Mouse (Mus musculus): ENCODE measurements at regions not wholly inside any gene's neighbourhood (a gene's known extent, or its start where the extent isn't known, plus 50 kb on each side); places are given as distances from the start of the nearest gene placed in this dataset.

DNA sequence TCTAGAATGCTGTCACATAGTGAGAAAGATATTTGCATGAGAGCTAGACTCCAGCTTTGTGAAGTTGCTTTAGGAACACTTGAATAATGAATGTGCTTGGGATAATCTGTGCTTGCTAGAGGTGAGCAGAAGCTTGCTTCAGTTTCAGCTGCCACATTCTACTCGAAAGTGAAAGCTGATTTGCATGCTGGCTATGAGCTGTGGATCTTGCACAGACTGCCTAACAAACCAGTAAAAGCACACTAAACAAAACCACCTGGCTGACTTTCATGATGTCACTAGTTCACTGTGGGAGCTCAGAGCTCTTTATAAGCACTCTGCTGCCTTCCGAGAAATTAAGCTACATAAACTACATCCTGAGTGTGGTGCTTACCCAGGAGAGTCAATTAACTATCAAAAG, 171.5 kb upstream of the Ctso start:
- Histone ChIP-seq H3K9ac (ENCODE audit: low read length) (no peak overlapping the region), H3K4me1 (replicated peaks; ENCODE audit: control insufficient read depth, insufficient read depth, low read length) (no peaks in the 10 kb centered on the region), H3K27ac (ENCODE audit: low read depth, low read length) (no peak overlapping the region), H3K4me3 (ENCODE audit: low read depth, low read length) (no peak overlapping the region), H3K4me2 (ENCODE audit: low read depth, low read length, severe bottlenecking) (no peak overlapping the region), H3K36me3 (ENCODE audit: control insufficient read depth, insufficient read depth, low read length) (no peaks in the 10 kb centered on the region), H3K9me3 (ENCODE audit: control insufficient read depth, low read length) (no peaks in the 10 kb centered on the region), H3K27me3 (ENCODE audit: control insufficient read depth, insufficient read depth, low read length) (no peaks in the 10 kb centered on the region)
- 55% methylated on average over 2 of the region's 2 CpGs for WGBS
- ATAC-seq (replicated peaks; ENCODE audit: low FRiP score) = no peak
- DNase-seq (ENCODE audit: low spot score) = no peak

DNA sequence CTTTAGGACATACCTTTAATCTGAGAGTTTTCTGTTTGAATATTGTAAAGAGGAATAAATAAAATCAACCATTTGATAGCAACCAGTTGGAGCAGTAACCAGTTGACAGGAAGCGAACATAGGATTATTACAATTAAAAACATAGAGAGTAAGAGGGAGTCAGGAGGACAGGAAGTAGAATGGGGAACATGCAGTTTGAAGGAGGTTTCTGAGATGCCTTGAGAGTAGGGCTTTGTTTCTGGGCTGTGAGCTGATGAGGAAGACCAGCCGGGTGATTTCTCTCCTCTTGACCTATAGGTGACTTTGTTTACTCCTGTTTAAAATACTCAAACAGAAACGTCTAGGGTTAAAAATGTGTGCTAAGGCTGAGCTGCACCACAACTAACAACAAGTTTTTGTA, 160.6 kb upstream of the Ctso start:
- no peaks in the 10 kb centered on the region for H3K9me3 ChIP-seq (ENCODE audit: control insufficient read depth, low read length)
- WGBS = 76% methylated on average over 3 of the region's 3 CpGs
- no peaks in the 10 kb centered on the region for H3K4me1 ChIP-seq (replicated peaks; ENCODE audit: control insufficient read depth, insufficient read depth, low read length)
- no peak overlapping the region for H3K9ac ChIP-seq (ENCODE audit: low read length)
- H3K4me2 ChIP-seq (ENCODE audit: low read depth, low read length, severe bottlenecking) = no peak overlapping the region
- H3K27ac ChIP-seq (ENCODE audit: low read depth, low read length) = no peak overlapping the region
- DNase-seq (ENCODE audit: low spot score) (no peak), ATAC-seq (replicated peaks; ENCODE audit: low FRiP score) (no peak)
- no peaks in the 10 kb centered on the region for H3K27me3 ChIP-seq (ENCODE audit: control insufficient read depth, insufficient read depth, low read length)
- no peaks in the 10 kb centered on the region for H3K36me3 ChIP-seq (ENCODE audit: control insufficient read depth, insufficient read depth, low read length)
- no peak overlapping the region for H3K4me3 ChIP-seq (ENCODE audit: low read depth, low read length)

DNA sequence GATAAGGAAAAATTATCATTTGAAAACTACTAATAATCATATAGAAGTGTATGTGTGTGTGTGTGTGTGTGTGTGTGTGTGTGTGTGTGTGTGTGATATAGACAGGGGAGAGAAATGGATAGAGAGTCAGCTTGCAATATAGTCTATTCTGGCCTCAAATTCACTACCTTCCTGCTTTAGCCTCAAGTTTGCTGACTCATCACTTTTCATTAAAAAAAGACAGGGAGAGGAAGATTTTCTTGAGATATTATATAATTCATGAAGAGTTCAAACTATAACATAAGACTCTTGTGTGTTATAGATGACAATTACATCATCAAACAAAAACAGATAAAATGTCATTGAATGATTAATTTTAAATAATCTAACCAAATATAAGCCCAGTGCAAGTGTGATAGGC, 159.4 kb upstream of the Ctso start:
- no peak for DNase-seq (ENCODE audit: low spot score)
- Histone ChIP-seq H3K4me3 (ENCODE audit: low read depth, low read length) (no peak overlapping the region), H3K4me2 (ENCODE audit: low read depth, low read length, severe bottlenecking) (no peak overlapping the region), H3K27ac (ENCODE audit: low read depth, low read length) (no peak overlapping the region), H3K9me3 (ENCODE audit: control insufficient read depth, low read length) (no peaks in the 10 kb centered on the region), H3K4me1 (replicated peaks; ENCODE audit: control insufficient read depth, insufficient read depth, low read length) (no peaks in the 10 kb centered on the region), H3K36me3 (ENCODE audit: control insufficient read depth, insufficient read depth, low read length) (no peaks in the 10 kb centered on the region), H3K27me3 (ENCODE audit: control insufficient read depth, insufficient read depth, low read length) (no peaks in the 10 kb centered on the region), H3K9ac (ENCODE audit: low read length) (no peak overlapping the region)
- ATAC-seq (replicated peaks; ENCODE audit: low FRiP score) = no peak

DNA sequence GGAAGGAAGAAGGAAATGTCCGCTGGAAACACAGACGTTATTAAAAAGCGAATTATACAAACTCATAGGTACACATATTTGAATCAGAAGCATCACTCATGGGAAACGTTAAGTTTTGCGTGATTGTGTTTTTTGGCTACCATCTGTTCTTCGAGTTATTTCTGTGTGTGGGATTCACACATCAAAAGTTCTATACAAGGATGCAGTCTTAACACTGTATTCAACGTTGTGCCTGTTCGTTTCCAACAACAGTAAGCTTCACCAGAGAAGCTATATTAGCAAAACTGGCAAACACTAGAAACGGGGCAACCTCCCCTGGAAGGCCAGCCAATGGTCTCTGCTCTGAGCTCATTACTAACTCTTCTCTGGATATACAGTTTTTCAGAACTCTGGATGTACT, 150.3 kb upstream of the Ctso start:
- ATAC-seq (replicated peaks; ENCODE audit: low FRiP score) (no peak), DNase-seq (ENCODE audit: low spot score) (no peak)
- Histone ChIP-seq H3K4me3 (ENCODE audit: low read depth, low read length) (no peak overlapping the region), H3K27ac (ENCODE audit: low read depth, low read length) (no peak overlapping the region), H3K4me2 (ENCODE audit: low read depth, low read length, severe bottlenecking) (no peak overlapping the region), H3K9me3 (ENCODE audit: control insufficient read depth, low read length) (no peaks in the 10 kb centered on the region), H3K27me3 (ENCODE audit: control insufficient read depth, insufficient read depth, low read length) (no peaks in the 10 kb centered on the region), H3K36me3 (ENCODE audit: control insufficient read depth, insufficient read depth, low read length) (no peaks in the 10 kb centered on the region), H3K9ac (ENCODE audit: low read length) (no peak overlapping the region), H3K4me1 (replicated peaks; ENCODE audit: control insufficient read depth, insufficient read depth, low read length) (no peaks in the 10 kb centered on the region)
- WGBS = 91% methylated on average over 9 of the region's 9 CpGs

DNA sequence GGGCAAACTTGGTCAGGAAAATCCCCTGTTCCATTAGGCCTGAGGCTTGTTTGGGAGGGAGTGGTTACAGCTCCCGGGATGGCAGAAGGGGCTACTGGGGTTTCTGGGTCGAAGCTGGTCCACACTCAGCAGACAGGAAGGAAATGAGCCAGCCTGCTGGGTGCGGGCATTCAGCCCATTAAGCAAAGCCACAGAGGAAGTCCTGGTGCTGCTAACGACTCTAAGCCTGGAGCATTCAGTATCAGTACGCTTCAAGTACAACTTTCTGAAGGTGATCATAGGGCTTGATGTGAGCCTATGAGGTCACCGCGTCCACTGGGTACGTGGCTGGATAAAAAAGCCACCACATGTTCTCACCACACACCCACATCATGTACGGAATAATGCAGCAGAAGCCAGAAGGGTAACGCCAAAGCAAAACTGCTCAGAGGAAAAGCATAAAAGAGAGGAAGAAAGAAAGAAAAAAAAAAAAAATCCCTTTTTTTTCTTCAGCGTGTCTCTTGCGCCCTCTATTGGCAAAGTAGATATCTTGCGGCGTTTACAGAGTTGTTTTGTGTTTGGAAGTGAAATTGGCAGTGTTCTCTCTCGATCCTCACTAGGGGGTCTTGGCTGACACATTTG, 149.4 kb upstream of the Ctso start:
- Histone ChIP-seq H3K27me3 (ENCODE audit: control insufficient read depth, insufficient read depth, low read length) (no peaks in the 10 kb centered on the region), H3K4me2 (ENCODE audit: low read depth, low read length, severe bottlenecking) (no peak overlapping the region), H3K9me3 (ENCODE audit: control insufficient read depth, low read length) (no peaks in the 10 kb centered on the region), H3K4me3 (ENCODE audit: low read depth, low read length) (no peak overlapping the region), H3K9ac (ENCODE audit: low read length) (no peak overlapping the region), H3K27ac (ENCODE audit: low read depth, low read length) (no peak overlapping the region), H3K4me1 (replicated peaks; ENCODE audit: control insufficient read depth, insufficient read depth, low read length) (no peaks in the 10 kb centered on the region), H3K36me3 (ENCODE audit: control insufficient read depth, insufficient read depth, low read length) (no peaks in the 10 kb centered on the region)
- 39% methylated on average over 15 of the region's 15 CpGs for WGBS
- peak; percentile 50 for DNase-seq (ENCODE audit: low spot score)
- peak; percentile 71 for ATAC-seq (replicated peaks; ENCODE audit: low FRiP score)

DNA sequence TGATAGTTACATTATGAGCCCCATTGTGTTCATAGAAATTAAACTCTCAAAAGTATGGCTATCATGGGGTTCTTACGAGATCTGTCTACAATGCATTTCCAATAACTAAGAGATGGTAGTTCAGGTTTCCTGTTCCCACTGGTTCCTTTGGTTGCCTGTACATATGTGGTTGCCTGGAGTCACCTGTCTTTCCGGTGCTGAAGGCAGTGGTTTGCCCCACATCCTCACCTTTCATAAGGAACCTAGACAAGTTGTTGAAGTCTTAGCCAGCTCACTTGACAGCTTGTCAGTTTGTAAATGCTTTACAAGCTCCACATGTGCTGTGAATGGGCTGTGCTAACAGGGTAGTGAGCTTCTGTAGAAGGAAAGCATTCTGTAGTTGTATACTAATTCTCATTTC, 143.5 kb upstream of the Ctso start:
- WGBS = 97% methylated on average over 2 of the region's 2 CpGs
- Histone ChIP-seq H3K4me2 (ENCODE audit: low read depth, low read length, severe bottlenecking) (no peak overlapping the region), H3K4me1 (replicated peaks; ENCODE audit: control insufficient read depth, insufficient read depth, low read length) (no peaks in the 10 kb centered on the region), H3K27ac (ENCODE audit: low read depth, low read length) (no peak overlapping the region), H3K36me3 (ENCODE audit: control insufficient read depth, insufficient read depth, low read length) (no peaks in the 10 kb centered on the region), H3K9me3 (ENCODE audit: control insufficient read depth, low read length) (no peaks in the 10 kb centered on the region), H3K9ac (ENCODE audit: low read length) (no peak overlapping the region), H3K4me3 (ENCODE audit: low read depth, low read length) (no peak overlapping the region), H3K27me3 (ENCODE audit: control insufficient read depth, insufficient read depth, low read length) (no peaks in the 10 kb centered on the region)
- DNase-seq (ENCODE audit: low spot score) (no peak), ATAC-seq (replicated peaks; ENCODE audit: low FRiP score) (no peak)

DNA sequence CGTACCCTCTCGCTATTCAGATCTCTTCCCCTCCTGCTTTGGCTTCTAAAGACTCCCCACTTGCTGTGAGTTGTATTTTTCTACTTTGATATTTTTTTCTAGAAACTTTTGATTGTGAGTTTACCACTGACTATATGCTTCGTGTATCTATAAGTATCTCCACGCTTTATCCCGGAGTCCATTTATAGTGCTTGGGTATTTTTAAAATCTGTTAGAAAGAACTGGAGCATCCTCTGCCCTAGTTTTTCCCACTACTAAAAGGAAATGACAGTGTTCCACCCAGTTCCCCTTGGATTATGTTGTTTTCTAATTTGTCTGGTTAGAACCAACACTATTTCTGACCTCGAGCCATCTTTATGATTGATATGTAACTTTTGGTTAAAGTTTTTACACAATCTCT, 142.7 kb upstream of the Ctso start:
- no peak for ATAC-seq (replicated peaks; ENCODE audit: low FRiP score)
- Histone ChIP-seq H3K4me2 (ENCODE audit: low read depth, low read length, severe bottlenecking) (no peak overlapping the region), H3K4me1 (replicated peaks; ENCODE audit: control insufficient read depth, insufficient read depth, low read length) (no peaks in the 10 kb centered on the region), H3K9ac (ENCODE audit: low read length) (no peak overlapping the region), H3K27ac (ENCODE audit: low read depth, low read length) (no peak overlapping the region), H3K27me3 (ENCODE audit: control insufficient read depth, insufficient read depth, low read length) (no peaks in the 10 kb centered on the region), H3K4me3 (ENCODE audit: low read depth, low read length) (no peak overlapping the region), H3K9me3 (ENCODE audit: control insufficient read depth, low read length) (no peaks in the 10 kb centered on the region), H3K36me3 (ENCODE audit: control insufficient read depth, insufficient read depth, low read length) (no peaks in the 10 kb centered on the region)
- no peak for DNase-seq (ENCODE audit: low spot score)
- WGBS = 88% methylated on average over 6 of the region's 6 CpGs

DNA sequence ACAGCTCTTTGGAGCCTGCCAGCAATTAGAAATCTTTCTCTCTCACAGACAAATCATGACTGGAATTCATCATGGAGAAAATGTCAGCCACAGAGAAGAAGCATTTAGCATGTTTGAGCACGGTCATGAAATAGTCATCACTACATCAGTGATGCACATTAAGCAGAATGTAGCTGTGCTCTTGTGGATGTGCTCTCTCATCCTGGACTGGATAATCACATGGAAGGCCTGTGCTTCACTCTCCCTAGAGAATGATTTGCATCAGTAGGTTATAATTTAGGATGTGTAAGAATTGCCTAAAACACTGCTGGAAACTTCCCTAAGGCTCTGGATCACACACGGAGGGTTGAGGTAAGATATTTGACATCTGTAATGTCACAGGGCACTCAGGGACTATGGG, 130.3 kb upstream of the Ctso start:
- Histone ChIP-seq H3K4me1 (replicated peaks; ENCODE audit: control insufficient read depth, insufficient read depth, low read length) (no peaks in the 10 kb centered on the region), H3K27me3 (ENCODE audit: control insufficient read depth, insufficient read depth, low read length) (no peaks in the 10 kb centered on the region), H3K27ac (ENCODE audit: low read depth, low read length) (no peak overlapping the region), H3K4me2 (ENCODE audit: low read depth, low read length, severe bottlenecking) (no peak overlapping the region), H3K9me3 (ENCODE audit: control insufficient read depth, low read length) (no peaks in the 10 kb centered on the region), H3K4me3 (ENCODE audit: low read depth, low read length) (no peak overlapping the region), H3K9ac (ENCODE audit: low read length) (no peak overlapping the region), H3K36me3 (ENCODE audit: control insufficient read depth, insufficient read depth, low read length) (no peaks in the 10 kb centered on the region)
- no peak for ATAC-seq (replicated peaks; ENCODE audit: low FRiP score)
- 78% methylated on average over 2 of the region's 2 CpGs for WGBS
- DNase-seq (ENCODE audit: low spot score) = no peak

DNA sequence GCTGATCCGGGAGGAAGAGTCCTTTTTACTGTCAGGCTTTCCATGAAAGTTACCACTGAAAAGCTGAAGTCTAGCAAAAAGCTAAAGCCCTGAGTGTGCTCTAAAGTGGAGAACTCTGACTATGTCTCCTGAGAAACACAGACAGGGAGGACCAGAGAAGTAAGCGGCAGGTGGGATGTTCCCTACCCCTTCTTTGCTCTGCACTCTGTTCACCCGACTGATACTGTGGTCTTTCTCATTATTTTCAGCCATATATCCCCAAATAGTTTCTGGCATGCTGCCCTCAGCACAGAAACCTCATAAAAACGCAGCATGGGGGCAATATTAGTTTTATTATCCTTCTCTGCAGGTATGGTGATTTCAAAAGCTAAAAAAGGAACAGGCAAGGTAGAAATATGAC, 126.7 kb upstream of the Ctso start:
- no peaks in the 10 kb centered on the region for H3K27me3 ChIP-seq (ENCODE audit: control insufficient read depth, insufficient read depth, low read length)
- H3K36me3 ChIP-seq (ENCODE audit: control insufficient read depth, insufficient read depth, low read length) = no peaks in the 10 kb centered on the region
- no peak overlapping the region for H3K4me2 ChIP-seq (ENCODE audit: low read depth, low read length, severe bottlenecking)
- ATAC-seq (replicated peaks; ENCODE audit: low FRiP score) = no peak
- no peak overlapping the region for H3K27ac ChIP-seq (ENCODE audit: low read depth, low read length)
- no peaks in the 10 kb centered on the region for H3K4me1 ChIP-seq (replicated peaks; ENCODE audit: control insufficient read depth, insufficient read depth, low read length)
- DNase-seq (ENCODE audit: low spot score) = no peak
- no peak overlapping the region for H3K4me3 ChIP-seq (ENCODE audit: low read depth, low read length)
- no peak overlapping the region for H3K9ac ChIP-seq (ENCODE audit: low read length)
- WGBS = 80% methylated on average over 4 of the region's 4 CpGs
- H3K9me3 ChIP-seq (ENCODE audit: control insufficient read depth, low read length) = no peaks in the 10 kb centered on the region

Data from forebrain, embryonic 11.5 days (tissue).